Mouse (Mus musculus): ENCODE measurements around the gene Zc3h18. TPM values are rescaled to one million over a fixed set of nuclear protein-coding genes. Genes with fewer than 3 reads are reported as not detected.

Gene Zc3h18
- 40.5 and 43.1 TPM in 2 replicates for polyA plus RNA-seq (2015; fragmentation: Nextera tagmentation; extraction: Ambion mirVana)

DNA sequence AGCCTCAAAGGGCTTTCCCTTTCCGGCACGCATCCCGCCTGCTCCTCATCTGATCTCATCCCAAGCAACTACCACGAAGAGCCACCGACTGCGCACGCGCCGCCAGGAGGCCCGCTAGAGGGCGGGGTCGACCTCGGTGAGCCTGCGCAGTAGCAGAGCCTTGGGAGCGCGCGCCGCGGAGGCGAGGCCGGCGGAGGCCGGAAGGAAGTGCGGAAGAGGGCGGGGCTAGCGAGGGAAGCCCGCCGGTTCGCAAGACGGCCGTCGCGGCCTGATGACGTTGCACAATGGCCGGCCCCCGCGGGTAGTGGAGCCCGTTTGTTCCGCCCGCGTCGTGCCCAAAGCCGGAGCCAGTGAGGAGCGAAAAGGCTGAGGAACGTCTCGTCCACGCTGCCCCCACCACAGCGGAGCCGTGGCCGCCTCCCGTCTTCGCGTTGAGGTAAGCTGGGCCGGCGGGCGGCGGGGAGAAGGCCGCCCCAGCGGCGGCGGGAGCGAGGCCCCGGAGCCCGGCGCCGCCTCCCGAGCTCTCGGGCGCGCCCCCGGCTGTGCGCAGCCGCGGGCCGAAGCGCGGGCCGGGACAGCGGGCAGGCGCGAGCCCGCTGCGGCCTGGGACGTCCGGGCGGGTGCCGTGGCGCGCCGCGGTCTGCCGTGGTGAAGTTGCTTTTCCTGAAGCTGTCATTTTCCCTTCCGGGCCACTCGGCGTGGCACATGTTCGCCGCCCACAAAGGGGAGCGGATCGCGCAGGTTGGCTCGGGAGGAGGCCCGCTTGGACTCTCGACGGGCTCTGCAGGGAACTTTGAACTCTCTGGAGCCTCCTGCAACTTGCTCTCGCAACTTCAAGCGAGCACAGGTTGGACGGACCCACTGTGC lies at the start of gene Zc3h18:
Gene Zc3h18, plus strand, starts transcription at position 245 of the 867 bp plus-strand sequence.
- no peaks in the 10 kb centered on the region for H3K27me3 ChIP-seq (replicated peaks; ENCODE audit: control insufficient read depth, insufficient read depth, low read length)
- H3K4me2 ChIP-seq (ENCODE audit: low read depth, low read length) = peak within 1 kb of the TSS; percentile 76
- no peaks in the 10 kb centered on the region for H3K9me3 ChIP-seq (ENCODE audit: control insufficient read depth, low read length)
- peak within 1 kb of the TSS; percentile 97 for H3K27ac ChIP-seq (ENCODE audit: low read length)
- H3K36me3 ChIP-seq (ENCODE audit: control insufficient read depth, insufficient read depth, low read length) = no peaks in the 10 kb centered on the region
- peak; percentile 93 for ATAC-seq
- peaks cover 14% of the 10 kb centered on the region for H3K4me1 ChIP-seq (ENCODE audit: control insufficient read depth, insufficient read depth, low read length)
- under 1% methylated on average over 104 of the region's 107 CpGs for WGBS
- peak within 1 kb of the TSS; percentile 83 for H3K4me3 ChIP-seq (ENCODE audit: low read length)
- H3K9ac ChIP-seq (ENCODE audit: low read depth, low read length) = peak within 1 kb of the TSS; percentile 93

GRCm38 (mm10) chr8:122329072-122329471 lies 47.3 kb upstream of the Zc3h18 start:
- ATAC-seq = no peak
- Histone ChIP-seq H3K27me3 (replicated peaks; ENCODE audit: control insufficient read depth, insufficient read depth, low read length) (no peaks in the 10 kb centered on the region), H3K9me3 (ENCODE audit: control insufficient read depth, low read length) (no peaks in the 10 kb centered on the region), H3K36me3 (ENCODE audit: control insufficient read depth, insufficient read depth, low read length) (peaks cover 6% of the 10 kb centered on the region), H3K9ac (ENCODE audit: low read depth, low read length) (no peak overlapping the region), H3K4me1 (ENCODE audit: control insufficient read depth, insufficient read depth, low read length) (peaks cover 56% of the 10 kb centered on the region), H3K4me3 (ENCODE audit: low read length) (no peak overlapping the region), H3K27ac (ENCODE audit: low read length) (no peak overlapping the region; the same call in 1 of the 2 replicates), H3K4me2 (ENCODE audit: low read depth, low read length) (no peak overlapping the region)
- WGBS = 60% methylated on average over 8 of the region's 8 CpGs

DNA sequence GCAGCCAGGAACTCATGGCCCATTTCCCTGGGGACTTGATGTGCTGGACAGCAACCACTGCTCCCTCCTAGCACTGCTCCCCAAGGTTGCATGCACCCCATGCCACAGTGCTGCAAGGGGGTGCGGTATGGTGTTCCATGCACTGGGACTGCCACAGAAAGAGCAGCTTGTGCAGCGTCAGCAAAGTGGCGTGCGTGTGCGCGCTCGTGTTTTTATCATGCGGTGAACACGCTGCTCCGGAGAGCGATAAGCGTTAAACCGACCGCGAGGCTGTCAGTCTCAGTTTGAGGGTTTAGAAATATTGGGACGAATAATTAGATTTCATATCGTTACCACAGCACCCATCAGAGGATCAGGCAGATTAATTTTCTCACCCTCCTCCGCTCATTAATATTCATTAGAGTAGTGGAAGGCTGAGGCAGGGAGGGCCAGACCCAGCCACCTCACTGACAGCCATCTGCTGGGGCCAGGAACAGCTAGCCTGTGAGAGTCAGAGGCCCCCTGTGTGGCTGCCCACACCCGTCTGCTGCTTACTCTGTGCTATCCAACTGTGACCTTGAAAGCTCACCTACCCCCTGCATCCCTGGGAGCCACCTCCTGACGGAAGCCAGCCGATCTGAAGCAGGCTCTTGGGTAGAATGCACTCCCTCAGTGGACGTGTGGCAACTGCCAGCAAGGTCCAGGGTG lies 46.7 kb upstream of the Zc3h18 start:
- Histone ChIP-seq H3K27me3 (replicated peaks; ENCODE audit: control insufficient read depth, insufficient read depth, low read length) (no peaks in the 10 kb centered on the region), H3K36me3 (ENCODE audit: control insufficient read depth, insufficient read depth, low read length) (peaks cover 12% of the 10 kb centered on the region), H3K4me3 (ENCODE audit: low read length) (no peak overlapping the region), H3K9me3 (ENCODE audit: control insufficient read depth, low read length) (no peaks in the 10 kb centered on the region), H3K4me2 (ENCODE audit: low read depth, low read length) (no peak overlapping the region), H3K27ac (ENCODE audit: low read length) (peak overlapping the region; percentile 89), H3K9ac (ENCODE audit: low read depth, low read length) (peak overlapping the region; percentile 50; the same call in 1 of the 2 replicates), H3K4me1 (ENCODE audit: control insufficient read depth, insufficient read depth, low read length) (peaks cover 50% of the 10 kb centered on the region)
- WGBS = 71% methylated on average over 22 of the region's 22 CpGs
- peak; percentile 38 for ATAC-seq

GRCm38 (mm10) chr8:122330446-122331133 lies 45.8 kb upstream of the Zc3h18 start:
- Histone ChIP-seq H3K27ac (ENCODE audit: low read length) (peak overlapping the region; percentile 89), H3K9me3 (ENCODE audit: control insufficient read depth, low read length) (no peaks in the 10 kb centered on the region), H3K4me2 (ENCODE audit: low read depth, low read length) (no peak overlapping the region), H3K4me1 (ENCODE audit: control insufficient read depth, insufficient read depth, low read length) (peaks cover 43% of the 10 kb centered on the region), H3K36me3 (ENCODE audit: control insufficient read depth, insufficient read depth, low read length) (peaks cover 20% of the 10 kb centered on the region), H3K4me3 (ENCODE audit: low read length) (no peak overlapping the region), H3K27me3 (replicated peaks; ENCODE audit: control insufficient read depth, insufficient read depth, low read length) (peaks cover 4% of the 10 kb centered on the region; the same call in 1 of the 2 replicates), H3K9ac (ENCODE audit: low read depth, low read length) (peak overlapping the region; percentile 50)
- ATAC-seq = peak; percentile 78
- 67% methylated on average over 12 of the region's 12 CpGs for WGBS

DNA sequence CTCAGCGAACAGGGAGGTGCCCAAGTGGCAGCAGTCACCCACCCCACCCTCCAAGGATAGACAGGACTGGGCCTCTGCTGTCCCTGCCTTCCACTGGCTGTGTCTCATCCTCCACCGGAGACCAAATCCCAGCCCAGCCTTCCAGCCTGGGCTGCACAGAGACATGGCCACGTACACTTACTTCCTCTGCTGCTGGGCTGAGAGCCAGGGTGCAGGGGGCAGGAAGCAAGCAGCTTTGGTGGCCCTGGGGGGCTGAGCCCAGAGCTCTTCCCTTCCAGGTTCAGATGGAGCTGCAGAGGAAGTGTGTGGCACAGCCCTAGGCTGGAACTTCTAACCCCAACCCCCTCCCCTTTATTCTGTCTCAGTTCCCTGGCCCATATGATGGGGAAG lies 45.3 kb upstream of the Zc3h18 start:
- 54% methylated on average over 3 of the region's 3 CpGs for WGBS
- peak; percentile 3; the same call in 1 of the 2 replicates for ATAC-seq

DNA sequence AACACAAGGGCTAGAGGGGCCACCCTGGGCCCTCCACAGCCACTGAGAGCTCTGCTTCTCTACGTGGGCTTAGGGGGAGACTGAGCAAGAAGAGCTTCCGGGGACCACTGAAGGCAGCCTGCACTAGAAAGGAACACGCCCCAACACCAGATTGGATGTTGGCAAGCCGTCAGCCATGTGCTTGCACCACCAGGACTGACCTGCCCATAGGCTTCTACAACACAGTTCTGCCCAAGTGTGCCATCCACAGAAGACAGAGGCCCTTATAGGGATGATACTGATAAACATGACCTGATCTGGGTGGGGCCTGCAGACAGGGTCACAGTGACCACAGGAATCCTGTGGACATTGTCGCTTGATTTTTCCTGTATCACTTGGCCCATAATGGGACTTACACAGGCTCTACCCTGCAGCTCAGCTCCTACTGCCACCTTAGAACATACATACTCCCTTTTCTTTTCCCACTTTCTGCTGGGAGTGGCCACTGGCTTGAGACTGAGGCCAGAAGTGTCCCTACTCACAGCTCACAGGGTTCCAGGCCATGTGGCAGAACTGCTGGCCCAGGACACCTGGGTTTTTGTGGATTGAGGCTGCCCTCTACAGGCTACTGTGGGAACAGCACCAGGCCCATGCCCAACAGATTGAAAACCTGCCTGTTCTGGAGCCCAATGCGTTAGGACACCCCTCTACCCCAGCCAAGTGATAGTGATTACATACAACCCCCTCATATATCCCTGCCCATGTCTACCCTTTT lies 43.5 kb upstream of the Zc3h18 start:
- H3K4me3 ChIP-seq (ENCODE audit: low read length) = no peak overlapping the region
- peaks cover 34% of the 10 kb centered on the region for H3K4me1 ChIP-seq (ENCODE audit: control insufficient read depth, insufficient read depth, low read length)
- WGBS = 78% methylated on average over 6 of the region's 6 CpGs
- no peak overlapping the region for H3K9ac ChIP-seq (ENCODE audit: low read depth, low read length)
- H3K4me2 ChIP-seq (ENCODE audit: low read depth, low read length) = no peak overlapping the region
- ATAC-seq = 0 out of 2 replicates have a peak, but pooled peaks have one; percentile 11
- no peak overlapping the region for H3K27ac ChIP-seq (ENCODE audit: low read length)
- H3K36me3 ChIP-seq (ENCODE audit: control insufficient read depth, insufficient read depth, low read length) = peaks cover 35% of the 10 kb centered on the region
- no peaks in the 10 kb centered on the region; the same call in 1 of the 2 replicates for H3K9me3 ChIP-seq (ENCODE audit: control insufficient read depth, low read length)
- peaks cover 14% of the 10 kb centered on the region for H3K27me3 ChIP-seq (replicated peaks; ENCODE audit: control insufficient read depth, insufficient read depth, low read length)

More for the DNA sequence above, 45.3 kb upstream of the Zc3h18 start:
- Histone ChIP-seq H3K4me3 (ENCODE audit: low read length) (no peak overlapping the region), H3K4me2 (ENCODE audit: low read depth, low read length) (no peak overlapping the region), H3K9ac (ENCODE audit: low read depth, low read length) (peak overlapping the region; percentile 50), H3K27me3 (replicated peaks; ENCODE audit: control insufficient read depth, insufficient read depth, low read length) (peaks cover 5% of the 10 kb centered on the region; the same call in 1 of the 2 replicates), H3K27ac (ENCODE audit: low read length) (peak overlapping the region; percentile 89), H3K36me3 (ENCODE audit: control insufficient read depth, insufficient read depth, low read length) (peaks cover 25% of the 10 kb centered on the region), H3K4me1 (ENCODE audit: control insufficient read depth, insufficient read depth, low read length) (peaks cover 42% of the 10 kb centered on the region), H3K9me3 (ENCODE audit: control insufficient read depth, low read length) (no peaks in the 10 kb centered on the region; the same call in 1 of the 2 replicates)

- Histone ChIP-seq H3K9me3 (ENCODE audit: control insufficient read depth, low read length) (no peaks in the 10 kb centered on the region; the same call in 1 of the 2 replicates), H3K4me3 (ENCODE audit: low read length) (no peak overlapping the region), H3K27me3 (replicated peaks; ENCODE audit: control insufficient read depth, insufficient read depth, low read length) (peaks cover 14% of the 10 kb centered on the region), H3K27ac (ENCODE audit: low read length) (no peak overlapping the region), H3K4me2 (ENCODE audit: low read depth, low read length) (no peak overlapping the region), H3K36me3 (ENCODE audit: control insufficient read depth, insufficient read depth, low read length) (peaks cover 35% of the 10 kb centered on the region), H3K4me1 (ENCODE audit: control insufficient read depth, insufficient read depth, low read length) (peaks cover 34% of the 10 kb centered on the region), H3K9ac (ENCODE audit: low read depth, low read length) (no peak overlapping the region)
- ATAC-seq = no peak
- WGBS = 91% methylated on average over 7 of the region's 7 CpGs
Measured at GRCm38 (mm10) chr8:122333531-122333930, 42.9 kb upstream of the Zc3h18 start.

- Histone ChIP-seq H3K27me3 (replicated peaks; ENCODE audit: control insufficient read depth, insufficient read depth, low read length) (peaks cover 14% of the 10 kb centered on the region), H3K36me3 (ENCODE audit: control insufficient read depth, insufficient read depth, low read length) (peaks cover 35% of the 10 kb centered on the region), H3K27ac (ENCODE audit: low read length) (no peak overlapping the region), H3K9me3 (ENCODE audit: control insufficient read depth, low read length) (no peaks in the 10 kb centered on the region; the same call in 1 of the 2 replicates), H3K4me2 (ENCODE audit: low read depth, low read length) (no peak overlapping the region), H3K9ac (ENCODE audit: low read depth, low read length) (no peak overlapping the region), H3K4me3 (ENCODE audit: low read length) (no peak overlapping the region), H3K4me1 (ENCODE audit: control insufficient read depth, insufficient read depth, low read length) (peaks cover 26% of the 10 kb centered on the region)
- 90% methylated on average over 13 of the region's 13 CpGs for WGBS
- no peak for ATAC-seq
Measured at GRCm38 (mm10) chr8:122334791-122335490, 41.5 kb upstream of the Zc3h18 start.

Measured in intestine, embryonic 16.5 days (tissue).